Mouse (Mus musculus): ENCODE results near the gene Smad5. TPM values are rescaled to one million over a fixed set of nuclear protein-coding genes. Genes with fewer than 3 reads are reported as not detected.
A peak's percentile ranks its signal among the peaks of the same experiment; 100 is the strongest.

The Smad5 gene
- polyA plus RNA-seq, 1 experiment from 2014 or later = 41.2 TPM

DNA sequence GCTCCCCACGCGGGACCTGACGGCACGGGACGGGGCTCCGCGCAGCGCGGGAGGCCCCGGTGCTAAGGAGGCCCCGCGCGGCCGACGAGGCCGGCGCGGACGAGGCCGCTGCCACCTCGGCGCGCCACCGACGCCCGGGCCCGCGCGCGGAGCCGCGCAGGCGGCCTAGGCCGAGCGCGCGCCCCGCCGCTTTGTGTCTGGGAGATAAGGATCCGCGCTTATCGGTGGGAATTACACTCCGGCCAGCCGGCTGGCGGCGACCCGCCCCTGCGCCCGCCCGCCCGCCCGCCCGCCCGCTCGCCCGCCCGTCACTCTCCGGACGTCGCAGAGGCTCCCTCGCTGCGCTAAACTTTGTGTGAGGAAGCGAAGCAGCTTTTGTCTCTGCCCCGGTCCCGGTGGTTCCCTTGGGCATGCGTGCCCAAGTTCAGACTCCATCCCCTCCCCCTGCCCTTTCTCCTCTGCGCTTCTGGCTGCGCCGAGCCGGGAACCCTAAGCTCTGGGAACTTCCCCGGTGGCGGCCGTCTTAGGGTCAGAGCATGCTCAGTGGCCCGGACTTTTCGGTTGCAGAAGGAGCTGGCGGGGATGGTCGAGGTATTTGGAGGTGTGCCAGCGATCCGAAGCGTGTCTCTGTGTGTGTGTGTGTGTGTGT, 536 bp downstream of the Smad5 start:
- ATAC-seq (ENCODE audit: low FRiP score, low read depth) = peak; percentile 38

DNA sequence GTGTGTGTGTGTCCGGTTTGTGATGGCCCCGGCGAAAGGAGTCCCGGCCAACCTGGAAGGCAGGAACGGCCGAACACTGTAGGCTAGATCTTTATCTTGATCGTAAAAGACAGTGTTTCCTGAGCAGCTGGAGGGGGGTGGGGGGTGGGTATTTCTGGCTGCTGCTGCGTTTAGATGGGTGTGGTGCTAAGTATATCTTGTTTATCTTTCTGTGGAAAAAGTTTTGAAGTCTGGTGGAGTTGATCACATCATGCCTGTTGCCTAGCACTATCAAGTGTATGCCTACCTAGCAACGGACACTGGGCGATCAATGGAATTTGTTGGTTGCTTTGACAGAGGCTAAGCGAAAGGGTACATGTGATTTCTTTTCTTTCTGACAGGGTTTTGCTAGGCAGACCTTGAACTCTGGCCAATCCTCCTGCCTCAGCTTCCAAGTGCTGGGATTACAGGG, 1.1 kb downstream of the Smad5 start:
- H3K27me3 ChIP-seq = no peaks in the 10 kb centered on the region
- peak overlapping the region; percentile 76 for H3K4me3 ChIP-seq
- ATAC-seq (ENCODE audit: low FRiP score, low read depth) = no peak; the same call in 1 of the 2 replicates
- WGBS = 1% methylated on average over 11 of the region's 11 CpGs
- H3K9ac ChIP-seq = peak overlapping the region; percentile 97
- H3K36me3 ChIP-seq = peaks cover 21% of the 10 kb centered on the region
- H3K9me3 ChIP-seq = no peaks in the 10 kb centered on the region
- peak overlapping the region; percentile 99 for H3K27ac ChIP-seq
- H3K4me2 ChIP-seq (replicated peaks) = peak overlapping the region; percentile 82
- H3K4me1 ChIP-seq = peaks cover 73% of the 10 kb centered on the region

More for the DNA sequence above, 536 bp downstream of the Smad5 start:
- no peaks in the 10 kb centered on the region for H3K27me3 ChIP-seq
- H3K27ac ChIP-seq = peak overlapping the region; percentile 99
- H3K4me3 ChIP-seq = peak overlapping the region; percentile 76
- WGBS = under 1% methylated on average over 75 of the region's 80 CpGs
- no peaks in the 10 kb centered on the region for H3K9me3 ChIP-seq
- peak overlapping the region; percentile 82 for H3K4me2 ChIP-seq (replicated peaks)
- peak overlapping the region; percentile 97 for H3K9ac ChIP-seq
- peaks cover 17% of the 10 kb centered on the region for H3K36me3 ChIP-seq
- peaks cover 78% of the 10 kb centered on the region for H3K4me1 ChIP-seq

DNA sequence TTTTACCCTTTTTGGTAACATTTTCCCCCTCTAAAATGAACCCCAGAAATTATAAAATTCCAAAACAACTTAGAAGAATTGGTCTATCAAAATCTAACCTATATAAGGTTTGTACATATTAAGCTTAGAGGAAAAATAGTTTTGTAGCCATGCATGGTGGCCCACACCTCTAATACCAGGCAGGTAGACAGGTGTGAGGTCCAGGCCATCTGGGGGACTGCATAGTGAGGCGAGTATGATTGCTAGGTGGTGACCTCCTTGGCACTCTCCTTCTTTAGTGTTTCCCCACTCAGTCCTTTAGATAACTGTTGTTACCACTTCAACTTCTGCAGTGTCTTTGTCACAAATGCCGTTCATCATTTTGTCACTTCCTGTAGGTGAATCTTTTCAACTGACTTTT, 1.8 kb downstream of the Smad5 start:
- H3K9me3 ChIP-seq = no peaks in the 10 kb centered on the region
- no peak for ATAC-seq (ENCODE audit: low FRiP score, low read depth)
- H3K27ac ChIP-seq = peak overlapping the region; percentile 48; the same call in 1 of the 2 replicates
- peak overlapping the region; percentile 82 for H3K4me2 ChIP-seq (replicated peaks)
- H3K36me3 ChIP-seq = peaks cover 28% of the 10 kb centered on the region
- peaks cover 73% of the 10 kb centered on the region for H3K4me1 ChIP-seq
- H3K4me3 ChIP-seq = peak overlapping the region; percentile 76
- WGBS = 59% methylated on average over 2 of the region's 2 CpGs
- H3K27me3 ChIP-seq = no peaks in the 10 kb centered on the region
- peak overlapping the region; percentile 97 for H3K9ac ChIP-seq

DNA sequence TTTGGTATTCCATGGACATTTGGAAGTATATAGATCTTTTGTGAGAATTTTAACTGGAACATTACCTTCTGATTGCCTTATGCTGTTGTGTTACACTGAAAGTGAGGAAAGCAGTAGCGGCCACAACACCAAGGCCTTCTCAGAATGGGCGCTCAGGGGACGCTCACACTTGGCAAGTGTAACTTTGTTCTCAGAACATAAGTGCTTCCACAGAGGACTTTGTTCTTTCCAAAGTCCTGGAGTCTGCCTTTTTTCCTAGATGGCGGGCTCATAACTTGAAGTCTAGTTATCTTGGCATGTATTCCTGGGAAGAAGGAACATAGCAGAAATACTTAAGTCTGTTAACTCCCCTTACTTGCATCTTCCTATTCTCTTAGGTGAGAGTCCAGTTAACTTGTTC, 4.3 kb downstream of the Smad5 start:
- H3K36me3 ChIP-seq = peaks cover 37% of the 10 kb centered on the region
- ATAC-seq (ENCODE audit: low FRiP score, low read depth) = no peak

DNA sequence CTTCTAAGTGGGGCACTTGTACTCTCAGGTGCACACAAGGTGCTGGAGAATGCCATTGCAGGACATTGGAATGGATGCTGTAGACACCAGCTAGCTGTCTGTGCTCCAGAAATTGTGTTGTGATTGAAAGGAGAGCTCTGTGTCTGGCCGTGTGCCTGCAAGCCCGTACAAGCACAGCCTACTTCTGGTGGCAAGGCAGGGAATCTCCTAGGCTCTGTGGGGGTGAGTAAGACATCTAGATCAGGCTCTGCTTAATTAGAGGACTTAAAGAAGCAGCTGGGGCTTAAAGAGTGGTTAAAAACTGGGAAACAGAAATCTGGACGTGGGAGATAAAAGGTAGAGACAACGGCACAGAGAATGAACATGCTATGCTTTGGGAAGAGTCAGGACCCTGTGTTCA, 4.8 kb downstream of the Smad5 start:
- 81% methylated on average over 4 of the region's 4 CpGs for WGBS
- ATAC-seq (ENCODE audit: low FRiP score, low read depth) = no peak
- H3K4me1 ChIP-seq = peaks cover 52% of the 10 kb centered on the region
- H3K36me3 ChIP-seq = peaks cover 42% of the 10 kb centered on the region
- H3K9ac ChIP-seq = no peak overlapping the region
- no peak overlapping the region for H3K27ac ChIP-seq
- no peaks in the 10 kb centered on the region for H3K27me3 ChIP-seq
- H3K4me2 ChIP-seq (replicated peaks) = no peak overlapping the region
- no peak overlapping the region for H3K4me3 ChIP-seq
- no peaks in the 10 kb centered on the region for H3K9me3 ChIP-seq

More for the DNA sequence above, 4.3 kb downstream of the Smad5 start:
- no peaks in the 10 kb centered on the region for H3K9me3 ChIP-seq
- H3K27me3 ChIP-seq = no peaks in the 10 kb centered on the region
- no peak overlapping the region for H3K4me3 ChIP-seq
- 91% methylated on average over 4 of the region's 4 CpGs for WGBS
- no peak overlapping the region for H3K27ac ChIP-seq
- no peak overlapping the region for H3K4me2 ChIP-seq (replicated peaks)
- peaks cover 57% of the 10 kb centered on the region for H3K4me1 ChIP-seq
- no peak overlapping the region for H3K9ac ChIP-seq

DNA sequence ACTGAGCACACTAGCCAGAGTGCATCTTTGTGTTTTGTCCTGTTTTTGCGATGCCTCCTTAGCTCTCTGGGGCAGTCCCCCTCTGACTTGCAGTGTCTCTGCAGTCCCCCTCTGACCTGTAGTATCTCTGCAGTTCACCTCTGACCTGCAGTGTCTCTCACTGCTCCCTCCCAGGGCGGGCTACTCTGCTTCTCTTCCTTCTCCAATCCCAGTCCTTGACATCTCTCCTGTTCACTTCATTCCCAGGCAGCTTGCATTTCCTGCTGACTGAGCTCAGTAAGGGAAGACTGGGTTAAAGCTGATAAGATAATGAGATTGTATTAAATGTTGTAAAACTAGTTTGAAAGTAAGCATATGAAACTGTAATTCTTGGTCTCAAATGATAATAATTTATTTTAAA, 7.8 kb downstream of the Smad5 start:
- H3K36me3 ChIP-seq = peaks cover 44% of the 10 kb centered on the region
- ATAC-seq (ENCODE audit: low FRiP score, low read depth) = no peak

DNA sequence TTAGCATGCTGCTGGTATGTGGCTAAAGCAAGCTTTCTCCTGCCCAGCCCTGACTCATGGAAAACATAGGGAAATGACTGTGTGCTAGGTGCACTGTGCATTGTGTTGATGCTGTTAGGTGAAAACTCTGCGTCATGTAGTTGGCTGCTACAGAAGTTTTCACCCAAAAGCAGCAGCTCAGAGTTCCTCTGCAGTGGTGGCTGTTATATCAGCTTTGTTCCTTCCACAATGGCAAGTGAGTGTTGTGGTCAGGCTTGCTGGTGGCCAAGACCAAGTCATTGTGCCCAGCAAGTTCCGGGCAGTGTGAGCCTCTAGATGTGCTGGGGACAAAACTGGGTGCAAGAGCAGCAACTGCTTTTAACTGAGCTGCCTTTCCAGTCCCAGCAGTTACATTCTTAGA, 9.4 kb downstream of the Smad5 start:
- H3K9ac ChIP-seq = no peak overlapping the region
- H3K4me3 ChIP-seq = no peak overlapping the region
- no peak overlapping the region for H3K27ac ChIP-seq
- no peaks in the 10 kb centered on the region for H3K9me3 ChIP-seq
- H3K4me2 ChIP-seq (replicated peaks) = no peak overlapping the region
- 91% methylated on average over 2 of the region's 2 CpGs for WGBS
- H3K4me1 ChIP-seq = peaks cover 21% of the 10 kb centered on the region
- no peaks in the 10 kb centered on the region for H3K27me3 ChIP-seq
- H3K36me3 ChIP-seq = peaks cover 35% of the 10 kb centered on the region
- ATAC-seq (ENCODE audit: low FRiP score, low read depth) = no peak

More for the DNA sequence above, 7.8 kb downstream of the Smad5 start:
- no peak overlapping the region for H3K4me3 ChIP-seq
- no peaks in the 10 kb centered on the region for H3K27me3 ChIP-seq
- H3K9me3 ChIP-seq = no peaks in the 10 kb centered on the region
- no peak overlapping the region for H3K9ac ChIP-seq
- H3K27ac ChIP-seq = no peak overlapping the region
- no peak overlapping the region for H3K4me2 ChIP-seq (replicated peaks)
- peaks cover 35% of the 10 kb centered on the region for H3K4me1 ChIP-seq
- 92% methylated on average over 2 of the region's 2 CpGs for WGBS

DNA sequence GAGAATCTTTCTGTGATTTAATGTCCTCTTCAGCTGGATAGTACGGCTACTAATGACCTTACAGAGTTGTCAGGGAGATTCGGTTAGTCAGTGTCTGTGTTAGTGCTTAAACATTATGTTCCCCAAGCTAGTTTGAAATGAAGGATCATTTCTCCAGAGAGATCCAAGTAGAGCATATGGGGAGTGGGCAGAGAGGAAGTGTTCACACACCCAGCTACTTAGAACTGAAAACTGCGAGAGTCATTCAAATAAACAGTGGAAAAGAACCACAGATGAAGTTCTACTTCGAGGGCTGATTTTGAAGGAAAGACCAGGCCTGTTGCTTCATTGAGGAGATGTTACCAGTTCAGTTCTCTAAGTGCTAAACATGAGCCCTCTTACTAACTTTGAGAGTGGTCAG, 23.7 kb downstream of the Smad5 start:
- no peak overlapping the region for H3K9ac ChIP-seq
- H3K4me3 ChIP-seq = no peak overlapping the region
- no peaks in the 10 kb centered on the region for H3K27me3 ChIP-seq
- H3K4me1 ChIP-seq = no peaks in the 10 kb centered on the region
- H3K36me3 ChIP-seq = peaks cover 88% of the 10 kb centered on the region
- H3K9me3 ChIP-seq = no peaks in the 10 kb centered on the region
- no peak overlapping the region for H3K27ac ChIP-seq
- H3K4me2 ChIP-seq (replicated peaks) = no peak overlapping the region
- 87% methylated on average over 4 of the region's 4 CpGs for WGBS
- no peak for ATAC-seq (ENCODE audit: low FRiP score, low read depth)

DNA sequence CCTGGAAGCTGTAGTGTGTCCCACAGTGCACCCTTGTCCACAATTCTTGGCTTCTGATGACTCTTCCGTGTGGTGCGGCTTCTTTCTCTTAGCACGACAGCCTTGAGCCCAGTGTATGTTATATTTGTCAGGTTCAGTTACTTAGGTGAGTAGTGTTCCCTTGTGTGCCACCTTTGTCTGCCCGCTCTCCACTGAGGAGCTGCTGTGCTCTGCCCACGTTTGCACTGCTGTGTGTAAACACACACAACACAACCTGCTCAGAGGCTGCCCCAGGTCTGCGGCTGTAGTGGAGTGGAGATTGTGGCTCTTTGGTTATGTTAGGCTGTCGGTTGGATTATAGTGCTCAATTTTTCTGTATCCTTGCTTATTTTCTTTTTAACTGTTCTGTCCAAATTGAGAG, 26.2 kb downstream of the Smad5 start:
- Histone ChIP-seq H3K4me1 (no peaks in the 10 kb centered on the region), H3K4me3 (no peak overlapping the region), H3K9ac (no peak overlapping the region), H3K9me3 (no peaks in the 10 kb centered on the region), H3K4me2 (replicated peaks) (no peak overlapping the region), H3K27ac (no peak overlapping the region), H3K36me3 (peaks cover 91% of the 10 kb centered on the region), H3K27me3 (no peaks in the 10 kb centered on the region)
- no peak for ATAC-seq (ENCODE audit: low FRiP score, low read depth)
- WGBS = 96% methylated on average over 7 of the region's 7 CpGs

DNA sequence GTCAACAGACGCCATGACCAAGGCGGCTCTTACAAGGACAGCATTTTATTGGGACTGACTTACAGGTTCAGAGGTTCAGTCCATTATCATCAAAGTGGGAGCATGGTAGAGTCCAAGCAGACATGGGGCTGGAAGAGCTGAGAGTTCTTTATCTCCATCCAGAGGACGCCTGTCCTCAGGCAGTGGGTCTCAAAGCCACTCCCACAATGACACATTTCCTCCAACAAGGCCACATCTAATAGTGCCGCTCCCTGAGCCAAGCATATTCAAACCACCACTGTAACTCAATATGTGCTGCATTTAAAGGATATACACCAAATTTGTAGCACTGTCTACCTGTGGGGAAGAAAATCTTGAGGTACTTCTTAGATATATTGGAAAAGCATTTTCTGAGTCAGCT, 31.8 kb downstream of the Smad5 start:
- 89% methylated on average over 4 of the region's 4 CpGs for WGBS
- Histone ChIP-seq H3K9me3 (no peaks in the 10 kb centered on the region), H3K27me3 (no peaks in the 10 kb centered on the region), H3K36me3 (peaks cover 87% of the 10 kb centered on the region), H3K27ac (no peak overlapping the region), H3K4me2 (replicated peaks) (no peak overlapping the region), H3K9ac (no peak overlapping the region), H3K4me3 (no peak overlapping the region), H3K4me1 (no peaks in the 10 kb centered on the region)
- no peak for ATAC-seq (ENCODE audit: low FRiP score, low read depth)

DNA sequence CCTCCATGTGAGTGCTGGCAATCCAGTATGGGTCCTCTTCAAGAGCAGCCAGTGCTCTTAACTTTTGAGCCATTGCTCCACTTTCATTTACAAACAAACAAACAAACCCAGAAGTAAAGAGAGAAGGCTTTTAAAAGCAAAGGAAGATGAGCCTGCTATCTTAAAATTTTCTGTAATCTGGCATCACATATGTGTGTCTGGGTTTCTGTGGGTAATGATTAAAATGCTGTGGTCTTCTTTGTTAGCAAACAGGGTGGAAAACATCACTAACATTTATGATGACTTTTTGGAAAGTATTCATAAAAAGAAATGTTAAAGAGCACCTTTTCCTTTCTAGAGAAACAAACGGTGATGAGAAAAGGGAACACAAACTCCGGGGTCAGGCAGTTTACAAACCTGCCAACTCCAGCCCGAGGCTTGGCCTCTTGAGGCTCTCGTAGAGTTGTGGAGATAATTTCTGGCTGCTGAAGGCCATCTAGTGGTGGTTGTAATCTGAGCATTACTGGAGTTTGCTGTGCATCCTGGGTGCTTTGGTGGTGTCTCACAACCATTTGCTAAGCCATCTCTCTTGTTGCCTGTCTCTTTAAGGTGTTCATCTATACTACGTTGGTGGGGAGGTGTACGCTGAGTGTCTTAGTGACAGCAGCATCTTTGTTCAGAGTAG, 32.5 kb downstream of the Smad5 start:
- Histone ChIP-seq H3K9me3 (no peaks in the 10 kb centered on the region), H3K36me3 (peaks cover 86% of the 10 kb centered on the region), H3K9ac (no peak overlapping the region), H3K27me3 (no peaks in the 10 kb centered on the region), H3K27ac (no peak overlapping the region), H3K4me3 (no peak overlapping the region), H3K4me2 (replicated peaks) (no peak overlapping the region), H3K4me1 (no peaks in the 10 kb centered on the region)
- ATAC-seq (ENCODE audit: low FRiP score, low read depth) = no peak
- WGBS = 59% methylated on average over 6 of the region's 6 CpGs

DNA sequence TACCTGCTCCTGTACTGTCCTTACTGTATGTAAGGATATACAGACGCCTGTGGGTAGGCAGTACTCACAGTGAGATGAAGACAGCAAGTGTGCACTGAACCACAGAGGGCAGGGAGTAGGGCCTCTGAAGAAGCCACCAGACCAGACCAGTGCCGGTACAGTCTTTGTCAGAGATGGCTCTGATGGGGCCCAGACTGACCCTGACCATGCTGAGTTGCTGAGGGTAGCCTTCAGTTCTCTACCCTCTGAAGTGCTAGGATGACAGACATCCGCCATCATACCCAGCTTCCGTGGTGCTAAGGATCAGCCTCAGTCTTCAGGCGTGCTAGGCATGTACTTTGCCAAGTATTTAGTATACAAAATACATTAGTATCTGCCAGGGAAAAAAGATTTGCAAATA, 36.7 kb downstream of the Smad5 start:
- ATAC-seq (ENCODE audit: low FRiP score, low read depth) = no peak
- Histone ChIP-seq H3K4me3 (no peak overlapping the region), H3K9me3 (no peaks in the 10 kb centered on the region), H3K27me3 (no peaks in the 10 kb centered on the region), H3K4me1 (peaks cover 2% of the 10 kb centered on the region; the same call in 1 of the 2 replicates), H3K4me2 (replicated peaks) (no peak overlapping the region), H3K27ac (no peak overlapping the region), H3K36me3 (peaks cover 71% of the 10 kb centered on the region), H3K9ac (no peak overlapping the region)
- WGBS = 94% methylated on average over 5 of the region's 5 CpGs

Measured in limb, embryonic 13.5 days (tissue).